Mouse (Mus musculus): ENCODE measurements around the gene Rap1a.
"Not testable (repeated sequence)": the region's sequence is repeated elsewhere in the genome, so short reads cannot be mapped to it uniquely, and the experiment has no call there.

The Rap1a gene

DNA sequence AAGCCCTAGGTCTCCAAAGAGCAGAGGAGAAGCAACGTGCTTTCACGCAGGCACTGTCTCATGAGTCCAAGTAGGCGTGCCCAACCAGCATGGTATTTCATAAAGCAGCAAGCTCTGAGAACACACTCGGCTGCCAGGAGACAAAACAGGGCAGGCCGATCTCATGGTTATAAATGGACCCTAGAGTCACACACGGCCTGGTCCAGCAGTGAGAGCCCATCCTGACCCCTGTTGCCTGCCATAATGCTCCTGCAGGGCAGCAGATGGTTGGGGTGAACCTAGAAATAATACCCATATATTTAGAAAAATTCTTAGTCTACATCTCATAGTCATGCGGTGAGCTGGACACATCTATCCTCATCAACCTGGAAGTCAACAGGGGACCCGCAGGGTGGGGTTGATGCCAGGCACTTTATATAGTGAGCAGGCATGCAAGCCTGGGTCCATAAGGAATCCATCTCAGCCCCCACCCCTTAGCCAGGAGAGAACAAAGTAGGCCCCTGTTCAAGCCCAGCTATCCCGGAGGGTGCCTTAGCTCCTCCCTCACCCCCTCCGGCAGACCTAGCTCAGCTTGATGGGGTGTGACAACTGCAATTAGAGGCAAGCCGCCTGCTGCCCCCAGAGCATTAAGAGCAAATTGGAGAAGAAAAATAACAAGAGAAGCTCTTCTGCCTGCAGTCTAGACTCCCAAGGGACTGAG, 83.1 kb downstream of the Rap1a start:
- in situ Hi-C loops (cut with MboI; ENCODE audit: low sequenced_read_pairs) = no loop called here

DNA sequence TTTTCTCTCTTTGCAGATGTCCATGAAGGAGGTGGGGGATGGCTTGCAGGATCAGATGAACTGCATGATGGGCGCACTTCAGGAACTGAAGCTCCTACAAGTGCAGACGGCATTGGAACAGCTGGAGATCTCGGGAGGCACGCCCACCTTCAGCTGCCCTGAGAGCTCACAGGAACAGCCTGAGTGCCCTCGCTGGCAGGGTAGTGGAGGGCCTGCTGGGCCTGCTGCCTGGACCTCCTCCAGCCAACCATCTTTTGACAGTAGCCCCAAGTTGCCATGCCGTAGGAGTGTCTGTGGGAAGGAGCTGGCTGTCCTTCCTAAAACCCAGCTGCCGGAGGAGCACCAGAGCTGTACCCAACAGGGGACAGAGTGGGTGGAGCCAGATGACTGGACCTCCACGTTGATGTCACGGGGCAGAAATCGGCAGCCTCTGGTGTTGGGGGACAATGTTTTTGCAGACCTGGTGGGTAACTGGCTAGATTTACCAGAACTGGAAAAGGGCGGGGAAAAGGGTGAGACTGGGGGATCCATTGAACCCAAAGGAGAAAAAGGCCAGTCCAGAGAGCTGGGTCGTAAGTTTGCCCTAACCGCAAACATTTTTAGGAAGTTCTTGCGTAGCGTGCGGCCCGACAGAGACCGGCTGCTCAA, 84.7 kb downstream of the Rap1a start:
- in situ Hi-C loops (cut with MboI; ENCODE audit: low sequenced_read_pairs) = no loop called here

DNA sequence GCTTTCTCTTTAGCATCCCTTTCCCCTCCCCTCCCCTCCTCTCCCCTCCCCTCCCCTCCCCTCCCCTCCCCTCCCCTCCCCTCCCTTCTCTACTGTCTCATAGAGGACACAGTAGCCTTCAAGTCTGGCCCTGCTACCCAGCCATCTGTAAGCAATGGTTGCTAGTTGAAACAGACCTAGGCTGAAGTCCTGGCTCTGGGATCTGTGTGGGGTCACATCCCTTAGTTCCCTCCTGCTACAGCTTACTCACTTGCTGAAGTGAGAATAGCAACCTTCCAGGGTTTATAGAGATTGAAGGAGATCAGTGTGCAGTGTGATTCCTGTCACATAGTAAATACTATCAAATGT, 86.3 kb downstream of the Rap1a start:
- in situ Hi-C loops (cut with MboI; ENCODE audit: low sequenced_read_pairs) = no loop called here

DNA sequence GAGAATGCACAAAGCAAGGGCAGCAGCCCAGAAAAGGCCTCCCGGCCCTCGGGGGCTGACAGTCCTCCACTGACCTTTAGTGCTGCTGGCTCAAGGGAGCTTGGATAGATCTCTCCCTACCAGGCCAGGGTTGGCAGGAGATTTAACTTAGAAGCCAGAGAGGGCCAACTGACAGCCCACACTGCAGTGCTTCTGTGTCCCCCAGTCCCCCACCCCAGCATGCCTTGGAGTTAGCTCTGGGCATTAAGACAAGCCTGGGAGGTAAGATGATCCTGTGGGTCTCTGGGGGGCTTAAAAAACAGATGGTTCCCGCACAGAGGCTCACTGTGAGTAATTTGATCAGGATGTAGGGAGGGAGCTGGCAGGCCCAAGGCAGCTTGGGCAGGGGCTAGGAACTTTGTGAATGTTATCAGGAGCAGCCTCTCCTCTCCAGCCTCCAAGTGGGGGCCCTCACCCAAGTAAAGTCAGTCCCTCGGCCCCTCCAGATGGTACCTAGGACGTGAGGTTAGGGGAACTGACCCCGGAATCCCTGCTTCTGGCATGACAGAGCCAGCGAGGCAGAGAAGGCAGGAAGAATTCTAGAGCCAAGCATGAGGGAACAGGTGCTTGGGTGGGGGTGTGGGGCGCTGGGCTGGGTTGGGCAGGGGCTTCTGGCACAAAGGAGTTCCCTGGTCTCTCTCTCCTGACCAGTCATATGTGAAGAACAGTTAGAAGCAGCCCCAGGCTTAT, 86.9 kb downstream of the Rap1a start:
- in situ Hi-C loops (cut with MboI; ENCODE audit: low sequenced_read_pairs) = no loop called here

DNA sequence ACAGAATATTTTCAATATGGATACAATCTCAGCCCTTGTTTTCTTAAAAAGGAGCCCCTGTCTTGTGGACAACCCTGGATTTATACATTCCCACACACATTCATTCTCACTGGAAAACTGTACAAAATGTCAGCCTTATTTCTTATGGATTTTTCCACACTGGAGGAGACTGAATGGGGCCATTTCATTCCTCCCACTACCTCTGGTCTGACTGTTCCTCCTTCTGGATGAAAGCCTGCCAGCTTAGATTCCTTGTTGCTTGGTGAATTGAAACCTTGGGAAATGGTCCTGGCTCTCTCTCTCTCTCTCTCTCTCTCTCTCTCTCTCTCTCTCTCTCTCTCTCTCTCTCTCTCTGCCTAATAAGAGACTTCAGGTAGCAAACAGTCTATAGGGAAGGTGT, 88.3 kb downstream of the Rap1a start:
- in situ Hi-C loops (cut with MboI; ENCODE audit: low sequenced_read_pairs) = no loop called here

DNA sequence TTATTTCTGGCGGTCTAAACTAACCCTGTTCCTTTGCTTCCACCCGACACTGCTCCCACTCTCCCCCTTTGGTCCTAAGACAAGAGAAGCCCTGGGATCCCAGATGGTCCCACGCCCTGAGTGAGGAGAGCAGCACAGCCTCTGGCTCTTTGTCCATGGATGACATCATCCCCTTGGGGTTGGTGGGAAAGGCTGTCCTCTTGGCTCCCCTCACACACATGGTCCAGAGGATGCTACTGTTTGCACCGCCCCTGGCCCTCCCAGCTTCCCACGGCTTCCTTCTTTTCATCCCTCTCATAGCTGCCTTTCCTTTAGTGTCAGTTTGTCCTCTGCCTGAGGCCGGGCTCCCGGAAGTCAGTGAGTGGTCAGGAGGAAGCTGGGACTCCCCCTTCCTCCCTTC, 89.4 kb downstream of the Rap1a start:
- in situ Hi-C loops (cut with MboI; ENCODE audit: low sequenced_read_pairs) = no loop called here

DNA sequence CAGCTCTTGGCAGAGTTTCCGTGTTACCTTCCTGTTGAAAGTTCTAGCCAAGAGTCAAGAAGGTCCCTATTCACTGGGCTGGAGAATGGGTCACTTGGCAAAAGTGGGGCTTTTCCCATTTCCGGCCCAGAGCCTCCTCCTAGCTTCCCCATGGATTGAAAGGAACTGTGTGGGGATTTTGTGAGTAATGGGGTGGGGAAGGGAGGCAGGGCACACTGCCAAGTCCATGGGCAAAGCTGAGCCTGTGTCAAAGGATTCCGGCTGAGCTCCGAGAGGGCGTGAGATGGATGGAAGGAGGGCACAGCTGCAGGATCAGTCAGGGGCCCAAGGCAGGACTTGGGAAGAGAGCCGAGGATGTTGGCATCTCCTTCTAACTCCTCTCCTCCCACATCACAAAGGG, 90.9 kb downstream of the Rap1a start:
- in situ Hi-C loops (cut with MboI; ENCODE audit: low sequenced_read_pairs) = no loop called here

DNA sequence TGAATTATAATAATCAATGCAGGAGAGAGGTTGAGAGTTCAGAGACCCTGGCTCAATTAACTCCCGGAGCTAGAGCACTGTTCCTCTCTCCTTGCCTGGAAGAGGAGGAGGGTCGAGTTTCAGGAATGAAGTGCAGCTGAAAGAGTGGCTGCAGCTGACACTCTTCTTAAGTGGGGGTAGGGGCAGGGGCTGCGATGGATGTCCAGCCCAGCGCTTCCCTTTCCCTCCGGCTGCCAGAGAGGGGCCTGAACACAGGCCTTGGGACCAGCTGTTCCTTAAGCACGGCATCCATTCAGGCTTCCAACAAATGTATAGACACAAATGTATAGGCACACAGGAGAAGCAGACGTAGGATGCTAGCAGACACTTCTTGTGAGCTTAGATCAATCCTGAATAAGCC, 93.5 kb downstream of the Rap1a start:
- in situ Hi-C loops (cut with MboI; ENCODE audit: low sequenced_read_pairs) = no loop called here

DNA sequence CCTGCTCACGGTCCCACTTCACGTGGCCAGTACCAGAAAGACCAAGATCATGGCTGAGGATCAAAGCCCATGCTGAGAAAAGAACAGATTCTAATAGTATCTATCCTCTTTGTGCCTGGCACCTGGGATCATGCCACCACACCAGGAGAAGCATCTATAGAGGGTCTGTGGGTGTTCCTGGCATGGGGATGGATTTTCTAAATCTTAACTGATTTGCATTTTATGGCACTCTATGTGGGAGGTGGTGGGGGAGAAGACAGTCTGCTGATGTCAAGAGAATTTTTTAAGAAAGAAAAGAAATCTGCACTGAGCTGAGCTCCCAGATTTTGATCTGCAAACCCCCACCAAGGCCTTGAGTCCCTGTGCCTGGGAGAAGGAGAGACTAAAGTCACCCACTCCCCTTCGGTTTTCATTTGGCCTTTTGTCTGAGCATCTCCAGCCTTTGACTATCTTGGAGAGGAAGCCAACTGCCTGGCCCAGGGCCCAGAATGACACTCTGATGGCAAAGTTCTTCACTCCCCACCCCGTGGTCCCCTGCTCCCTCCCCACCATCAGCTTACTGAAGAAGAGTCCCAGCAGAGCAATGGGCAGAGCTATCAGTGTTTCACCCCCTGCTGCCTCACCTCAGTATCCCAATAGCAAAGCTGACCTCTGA, 94.6 kb downstream of the Rap1a start:
- in situ Hi-C loops (cut with MboI; ENCODE audit: low sequenced_read_pairs) = no loop called here

DNA sequence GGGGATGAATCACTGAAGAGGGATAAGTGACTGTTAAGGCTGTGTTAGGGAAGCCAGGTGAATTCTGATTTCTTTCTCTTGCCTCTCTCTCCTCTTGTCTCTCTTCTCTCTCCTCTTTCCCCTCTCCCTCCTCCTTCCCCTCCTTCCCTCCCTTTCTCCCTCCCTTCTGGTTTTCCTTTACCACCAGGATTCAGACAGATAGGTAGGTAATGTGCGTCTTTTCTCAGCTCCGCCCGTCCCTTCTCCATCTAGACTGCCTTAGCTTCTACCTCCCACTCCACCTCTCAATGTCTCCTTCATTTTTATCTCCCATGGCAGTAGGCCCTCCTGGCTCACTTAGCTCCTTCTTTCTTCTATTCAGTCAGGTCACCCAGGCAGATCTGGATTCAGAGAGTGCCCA, 95.6 kb downstream of the Rap1a start:
- in situ Hi-C loops (cut with MboI; ENCODE audit: low sequenced_read_pairs) = no loop called here

DNA sequence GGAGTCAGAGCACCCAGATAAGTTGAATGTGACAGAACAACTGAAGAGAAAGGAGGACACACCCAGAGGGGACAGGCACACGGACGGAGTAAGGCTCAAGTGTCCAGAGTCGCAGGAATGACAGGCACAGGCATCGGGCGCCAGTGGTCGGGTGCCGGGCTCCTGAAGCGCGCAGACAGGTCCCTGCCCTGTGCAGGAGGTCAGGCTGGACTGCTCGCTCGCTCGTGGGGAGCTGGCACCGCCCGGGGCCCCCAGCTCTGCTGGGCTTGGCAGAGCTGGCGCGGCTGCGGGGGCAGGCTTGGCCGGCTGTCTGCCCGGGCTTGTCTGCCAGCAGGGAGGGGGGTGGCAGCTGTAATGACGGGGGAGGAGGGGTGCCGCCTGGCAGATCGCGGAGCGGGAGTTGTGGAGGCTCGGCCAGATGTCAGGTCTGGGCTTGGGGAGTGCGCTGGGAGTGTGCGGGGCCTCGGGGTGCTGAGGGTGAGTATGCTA, 96.0 kb downstream of the Rap1a start:
- in situ Hi-C loops (cut with MboI; ENCODE audit: low sequenced_read_pairs) = no loop called here

DNA sequence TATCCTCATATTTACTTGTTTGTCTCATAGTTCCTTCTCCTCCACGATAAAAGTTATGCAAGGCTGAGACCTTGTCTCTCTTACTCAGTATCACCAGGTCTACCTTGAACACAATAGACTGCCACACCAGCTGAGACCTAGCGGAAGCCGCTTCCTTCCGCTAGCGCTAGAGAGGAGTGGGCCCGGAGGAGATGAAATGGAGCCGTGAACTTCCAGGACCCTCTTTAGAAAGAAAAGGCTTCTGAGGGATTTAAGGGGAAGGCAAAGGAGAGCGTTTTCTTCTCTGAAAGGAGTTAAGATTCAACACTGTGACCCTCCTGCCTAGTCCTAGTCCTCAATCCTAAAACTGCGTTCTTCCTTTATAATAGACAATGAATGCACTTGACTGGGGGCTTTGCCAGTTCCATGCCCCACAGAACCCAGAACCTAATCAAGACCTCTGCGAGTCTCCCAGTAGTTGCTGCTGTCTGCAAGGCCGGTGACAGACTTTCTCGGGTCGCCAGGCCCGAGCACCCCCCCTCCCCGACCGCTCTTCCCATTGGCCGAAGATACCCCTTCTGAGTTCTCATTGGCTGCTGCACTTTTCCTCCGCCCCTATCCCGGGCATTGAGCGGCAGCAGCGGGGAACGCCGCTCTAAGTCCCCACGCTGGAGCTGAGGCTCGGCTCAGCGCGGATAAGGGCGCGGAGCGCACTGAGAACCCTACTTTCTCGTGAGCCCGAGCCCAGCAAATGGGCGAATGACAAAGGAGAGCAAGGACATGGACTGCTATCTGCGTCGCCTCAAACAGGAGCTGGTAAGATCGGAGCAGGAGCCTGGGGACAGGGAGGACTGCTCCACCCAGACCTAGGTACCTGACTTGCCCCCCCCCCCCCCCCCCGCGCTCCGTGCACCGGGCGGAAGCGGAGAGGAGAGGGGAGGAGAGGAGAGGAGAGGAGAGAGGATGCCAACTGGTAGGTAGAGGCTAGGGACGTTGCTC, 96.8 kb downstream of the Rap1a start, which contains the start of gene Inka2:
Gene Inka2 (plus strand): TSS at position 569 of the 978 bp plus-strand sequence.
- in situ Hi-C loops (cut with MboI; ENCODE audit: low sequenced_read_pairs) = no loop called here

DNA sequence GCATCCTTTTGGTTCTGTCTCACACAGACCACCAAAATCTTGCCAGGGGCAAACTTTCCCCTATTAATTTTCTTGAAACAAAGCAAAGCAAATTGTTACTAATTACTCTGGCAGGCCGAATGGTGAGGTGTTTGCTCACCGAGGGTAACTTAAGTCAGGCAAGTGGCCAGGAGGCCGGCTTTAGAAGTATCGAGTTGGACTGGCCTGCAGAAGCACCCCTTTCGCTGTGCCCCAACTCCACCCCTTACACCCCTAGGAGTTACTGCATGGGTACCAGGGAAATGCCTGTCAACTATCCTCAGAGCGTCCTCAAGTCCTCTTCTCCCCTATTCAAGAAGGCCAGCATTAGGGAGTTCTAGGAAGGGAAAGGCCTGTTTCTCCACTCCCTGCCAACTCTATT, 97.6 kb downstream of the Rap1a start:
- in situ Hi-C loops (cut with MboI; ENCODE audit: low sequenced_read_pairs) = no loop called here

DNA sequence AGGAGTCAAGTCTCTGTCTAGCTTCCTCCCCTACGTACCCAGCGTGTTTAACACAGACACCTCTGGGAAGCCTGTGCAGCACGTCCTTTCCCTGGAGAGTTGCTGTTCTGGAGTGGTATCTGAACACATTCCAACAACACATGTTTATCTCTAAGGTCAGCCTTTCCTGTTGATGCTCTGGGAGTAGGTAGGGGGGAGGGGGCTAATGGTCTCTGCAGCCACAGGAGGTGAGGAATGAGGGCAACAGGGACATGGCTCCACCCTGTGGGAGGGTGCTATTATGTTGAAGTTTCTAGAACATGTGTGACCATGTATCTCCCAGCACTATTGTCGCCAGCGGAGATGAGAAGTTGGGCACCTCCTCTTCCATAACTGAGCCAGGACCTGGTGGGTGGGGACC, 99.7 kb downstream of the Rap1a start:
- in situ Hi-C loops (cut with MboI; ENCODE audit: low sequenced_read_pairs) = no loop called here

DNA sequence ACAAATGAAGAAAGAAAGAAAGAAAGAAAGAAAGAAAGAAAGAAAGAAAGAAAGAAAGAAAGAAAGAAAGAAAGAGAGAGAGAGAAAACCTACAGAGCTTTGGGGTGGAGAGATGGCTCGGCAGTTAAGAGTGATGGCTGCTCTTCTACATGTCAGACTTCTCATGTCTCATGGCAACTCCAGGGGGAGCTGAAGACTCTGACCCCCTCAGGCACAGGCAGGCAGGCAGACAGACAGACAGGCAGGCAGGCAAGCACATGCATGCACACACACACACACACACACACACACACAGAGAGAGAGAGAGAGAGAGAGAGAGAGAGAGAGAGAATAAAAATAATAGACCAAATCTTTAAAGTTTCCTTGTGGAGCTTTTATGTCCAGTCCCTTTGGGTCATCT, 100.3 kb downstream of the Rap1a start:
- in situ Hi-C loops (cut with MboI; ENCODE audit: low sequenced_read_pairs) = not testable (repeated sequence)

DNA sequence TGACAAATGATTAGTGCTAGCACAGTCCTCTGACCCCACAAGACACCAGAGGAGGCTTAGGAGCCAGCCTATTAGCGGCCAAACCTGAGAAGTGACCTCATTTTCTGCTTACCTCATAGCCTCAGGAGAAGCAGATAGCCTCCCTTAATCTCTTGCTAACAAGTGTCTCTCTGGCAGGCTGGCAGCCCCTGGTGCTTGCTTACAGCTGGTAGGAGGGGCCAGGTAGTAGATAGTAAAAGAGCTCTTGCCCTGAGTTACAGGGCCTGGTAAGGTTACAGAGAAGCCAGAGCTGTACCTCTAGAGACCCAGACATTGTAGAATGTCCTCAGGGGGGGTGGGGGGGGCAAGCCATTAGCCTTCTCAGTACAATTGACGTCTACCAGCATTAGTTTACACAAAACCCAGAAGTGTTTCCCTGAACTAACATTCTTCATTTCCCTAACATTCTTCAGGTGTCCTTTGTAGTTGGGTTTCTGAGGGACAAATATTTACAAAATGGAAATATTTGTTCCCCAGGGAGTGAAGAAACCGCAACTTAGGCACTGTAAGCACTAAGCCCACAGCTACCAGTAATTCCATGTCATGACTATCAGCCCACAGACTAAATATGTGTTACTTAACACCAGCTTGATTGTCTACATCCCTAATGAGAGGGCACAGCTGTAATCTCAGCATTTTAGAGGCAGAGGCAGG, 101.7 kb downstream of the Rap1a start:
- in situ Hi-C loops (cut with MboI; ENCODE audit: low sequenced_read_pairs) = no loop called here

DNA sequence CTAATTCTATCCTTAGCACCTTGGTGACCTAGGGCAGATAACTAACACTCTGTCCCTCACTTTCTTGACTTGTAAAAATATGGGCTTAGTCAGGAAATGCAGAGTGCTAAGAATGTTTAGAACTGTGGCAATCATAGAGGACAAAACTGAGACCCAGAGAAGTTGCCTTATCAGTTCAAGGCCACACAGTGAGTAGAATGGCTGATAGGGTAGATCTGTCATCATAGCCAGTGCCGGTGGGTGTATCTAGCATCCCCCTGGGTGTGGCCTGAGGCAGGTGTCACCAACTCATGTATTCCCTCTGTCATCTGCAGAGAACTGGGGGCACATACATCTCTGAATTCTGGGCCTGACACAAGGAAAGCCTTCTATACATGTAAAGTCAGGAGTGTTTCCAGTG, 102.8 kb downstream of the Rap1a start:
- in situ Hi-C loops (cut with MboI; ENCODE audit: low sequenced_read_pairs) = no loop called here

DNA sequence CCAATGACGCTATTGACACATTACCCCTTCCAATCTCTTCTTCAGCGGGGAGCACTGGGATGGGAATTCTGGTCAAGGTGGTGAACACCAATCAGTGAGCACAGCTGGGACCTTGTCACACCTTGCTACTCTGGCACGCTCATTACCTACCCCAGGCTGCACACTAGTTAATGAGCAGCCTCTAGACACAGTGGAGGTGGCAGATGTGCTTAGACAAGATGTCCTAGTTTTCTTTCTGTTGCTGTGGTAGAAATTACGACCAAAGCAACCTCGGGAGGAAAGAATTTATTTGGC, 104.0 kb downstream of the Rap1a start:
- in situ Hi-C loops (cut with MboI; ENCODE audit: low sequenced_read_pairs) = no loop called here

DNA sequence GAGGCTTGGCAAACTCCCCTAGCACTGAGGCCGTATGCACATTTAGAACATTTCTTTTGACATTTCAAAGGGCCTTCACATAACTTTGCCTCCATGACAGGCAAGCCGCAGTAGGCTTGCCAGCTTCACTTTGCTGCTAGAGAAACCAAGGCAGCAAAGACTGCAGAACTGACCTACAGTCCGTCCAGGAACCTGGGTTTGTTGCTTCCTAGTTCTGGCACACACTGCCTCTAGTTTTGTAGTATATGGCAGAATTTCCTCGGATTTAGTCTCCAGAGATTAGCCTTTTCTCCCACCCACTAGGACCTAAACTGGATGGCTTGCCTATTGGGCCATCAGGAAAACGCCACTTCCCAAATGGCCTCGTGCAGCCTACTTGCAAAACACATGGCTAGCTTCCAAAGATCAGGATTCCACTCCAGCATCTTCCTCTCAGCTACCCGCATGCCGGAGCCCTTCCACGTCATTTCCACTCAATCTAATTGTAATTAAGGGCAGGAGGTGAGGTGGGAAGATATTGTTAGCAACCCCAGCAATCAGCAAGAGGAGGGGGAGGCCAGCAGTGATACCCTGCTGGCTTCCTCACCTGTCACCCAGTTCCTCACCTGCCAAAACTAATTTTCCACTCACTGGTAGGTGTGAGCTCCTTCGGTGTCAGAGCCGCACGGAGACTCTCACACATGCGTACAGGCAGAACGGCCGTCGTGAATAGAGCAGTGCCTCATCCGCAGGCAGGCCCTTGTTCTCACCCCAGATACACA, 104.6 kb downstream of the Rap1a start:
- in situ Hi-C loops (cut with MboI; ENCODE audit: low sequenced_read_pairs) = no loop called here

All from CH12F3 (cell line).